Mouse (Mus musculus) layer of hippocampus, adult 9-11 months (tissue): Measurements from ENCODE around the gene Thsd7a.

Experiments
- DNase-seq: peaks from one replicate; pipeline ENCODE4 v3.0.0; 2022

Thsd7a gene

GRCm38 (mm10) chr6:12748787-12749530 lies at the start of gene Thsd7a:
Gene Thsd7a, minus strand, starts transcription at chr6:12749410.
- DNase-seq = peak; percentile 48

GRCm38 (mm10) chr6:12787129-12787528 lies 37.9 kb upstream of the Thsd7a start:
- no peak for DNase-seq

DNA sequence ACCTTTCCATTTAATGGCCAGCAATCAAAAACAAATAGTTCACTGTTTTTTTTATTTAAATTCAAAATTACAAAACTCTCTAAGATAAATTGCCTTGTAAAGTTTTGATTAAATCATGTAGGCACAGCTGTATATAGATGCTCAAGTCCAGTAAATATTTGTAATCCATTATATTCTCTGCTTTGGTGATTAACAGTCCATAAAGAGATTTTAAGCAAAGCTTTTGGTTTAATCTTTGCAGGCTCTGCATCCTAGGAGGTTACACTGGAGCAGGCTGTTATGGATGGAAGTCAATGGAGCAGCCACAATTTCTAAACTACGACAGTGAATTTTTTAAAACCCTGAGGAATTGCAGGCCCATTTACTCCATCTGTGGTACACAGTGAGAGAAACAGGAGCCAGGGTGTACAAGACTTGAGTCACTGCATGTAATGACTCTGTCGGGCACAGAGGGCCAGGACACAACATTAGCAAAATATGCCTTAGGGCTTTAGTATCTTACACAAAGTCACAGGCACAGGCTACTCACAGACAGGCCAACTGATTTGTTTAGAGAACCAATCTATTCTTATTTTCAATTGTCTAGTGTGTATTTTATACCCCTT lies 37.3 kb upstream of the Thsd7a start:
- DNase-seq = no peak

- no peak for DNase-seq
Measured at GRCm38 (mm10) chr6:12784918-12785618, 35.9 kb upstream of the Thsd7a start.

DNA sequence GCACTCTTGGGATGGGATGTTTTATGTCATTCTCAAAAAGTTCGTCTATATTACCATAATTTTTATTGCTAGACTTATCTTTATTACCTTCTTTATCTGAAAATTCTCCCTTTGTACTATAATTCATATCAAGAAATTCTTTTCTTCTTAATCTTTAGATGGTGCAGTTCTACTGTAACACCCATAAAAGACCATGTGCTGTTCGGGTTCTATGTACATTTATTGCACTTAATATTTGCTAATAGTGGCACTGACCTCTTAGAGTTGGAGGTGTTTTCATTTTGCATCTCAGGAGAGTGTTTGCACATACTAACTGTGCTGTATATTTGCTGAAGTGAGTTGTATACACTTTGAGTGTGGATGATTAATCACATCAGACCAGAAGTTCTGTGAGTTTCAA lies 23.6 kb upstream of the Thsd7a start:
- DNase-seq = no peak

DNA sequence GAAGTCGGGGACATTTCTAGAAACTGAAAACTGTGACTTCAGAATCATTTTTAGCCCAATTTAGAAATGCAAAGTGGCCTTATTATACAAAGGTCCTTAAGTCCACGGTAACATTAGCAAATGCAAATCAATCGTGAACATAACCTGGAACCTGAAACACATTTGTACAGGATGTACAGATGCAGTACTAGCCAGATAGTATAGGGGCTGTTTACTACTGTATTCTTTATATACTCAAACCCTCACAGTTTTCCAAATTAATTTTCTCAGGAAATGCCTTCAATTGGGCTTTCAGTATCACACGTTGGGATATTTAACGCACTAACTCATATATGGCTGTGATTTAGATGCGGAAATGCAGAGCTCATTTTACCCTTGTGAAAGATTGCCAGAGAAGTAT lies 16.0 kb upstream of the Thsd7a start:
- DNase-seq = no peak

- no peak for DNase-seq
Measured at GRCm38 (mm10) chr6:12764606-12765005, 15.4 kb upstream of the Thsd7a start.

DNA sequence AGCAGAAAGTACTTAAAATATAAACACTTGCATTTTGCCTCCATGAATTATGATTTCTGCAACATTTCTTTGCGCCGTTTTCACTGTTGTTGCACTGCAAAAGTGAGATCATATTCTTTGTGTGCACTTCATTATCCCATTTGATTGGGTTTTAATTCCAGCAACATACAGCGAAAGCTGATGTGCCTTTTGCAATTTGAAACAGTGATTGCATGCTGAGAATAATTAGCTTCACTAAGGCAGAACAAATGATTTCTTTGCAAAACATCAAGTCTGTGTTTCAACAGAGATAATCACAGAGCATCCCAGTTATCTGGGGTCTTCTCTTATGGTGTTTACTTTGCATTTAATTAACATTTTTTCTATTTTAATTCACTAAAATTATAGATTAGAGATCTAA lies 14.6 kb upstream of the Thsd7a start:
- DNase-seq = no peak

DNA sequence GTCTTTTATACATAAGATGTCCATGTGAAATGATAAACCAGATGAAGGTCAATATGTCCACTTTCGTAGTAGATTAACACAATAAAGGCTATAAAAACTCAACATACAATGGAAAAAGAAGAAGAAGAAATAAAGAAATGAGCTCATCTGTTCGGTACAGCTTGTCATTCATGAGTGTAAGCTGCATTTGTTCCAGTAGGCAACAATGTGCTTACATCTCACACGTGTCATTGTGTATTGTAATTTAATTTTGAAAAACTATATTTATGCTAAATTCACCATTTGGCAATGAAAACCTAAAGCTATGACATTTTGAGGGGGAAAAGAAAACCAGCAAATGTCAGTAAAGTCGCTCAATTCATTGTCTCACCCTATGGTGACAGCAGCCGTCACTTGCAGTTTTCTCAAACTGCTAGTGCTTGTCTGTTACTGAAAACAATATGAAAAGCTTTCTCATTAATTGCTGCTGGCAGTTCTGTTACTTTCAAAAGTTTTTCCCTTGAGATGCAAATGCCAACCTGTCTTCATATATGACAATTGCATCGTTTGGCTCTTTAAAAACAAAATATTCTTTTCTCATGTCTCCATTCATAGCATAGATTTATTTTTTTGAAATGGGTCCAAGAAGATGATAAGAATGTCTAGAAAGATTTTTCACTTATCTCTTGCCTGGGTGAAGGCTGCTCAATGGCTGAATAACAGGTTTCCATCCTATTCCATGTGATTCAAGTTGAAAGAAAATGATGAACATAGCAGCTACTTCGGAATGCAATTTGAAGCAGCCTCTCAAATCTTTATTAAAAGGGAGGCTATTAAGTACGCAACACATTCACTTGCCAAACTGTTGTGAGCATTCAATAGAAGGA lies 10.4 kb upstream of the Thsd7a start:
- no peak for DNase-seq

DNA sequence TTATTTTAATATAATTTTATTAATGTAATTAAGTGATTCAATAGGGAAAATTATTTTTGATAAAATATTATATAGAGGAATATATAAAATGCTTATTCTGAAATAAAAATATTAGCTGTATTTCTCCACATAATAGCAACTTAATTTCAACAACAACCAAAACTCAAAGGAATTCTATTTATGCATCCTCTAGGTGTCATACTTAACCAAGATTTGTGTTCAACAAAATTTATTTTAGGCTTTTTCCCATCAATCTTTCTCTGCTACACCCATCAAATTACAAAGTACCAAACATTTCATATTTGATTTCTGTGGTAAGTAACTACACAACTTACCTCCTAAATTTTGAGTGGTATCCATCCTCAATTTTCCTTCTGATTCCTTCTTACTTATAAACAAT lies 3.1 kb upstream of the Thsd7a start:
- no peak for DNase-seq

- DNase-seq = no peak
Measured at GRCm38 (mm10) chr6:12750441-12750840, 1.2 kb upstream of the Thsd7a start.

GRCm38 (mm10) chr6:12749531-12750210 lies 461 bp upstream of the Thsd7a start:
- DNase-seq = no peak

- no peak for DNase-seq
Measured at GRCm38 (mm10) chr6:12748454-12748786, 790 bp downstream of the Thsd7a start.

GRCm38 (mm10) chr6:12747856-12748450 lies 1.3 kb downstream of the Thsd7a start:
- no peak for DNase-seq

- no peak for DNase-seq
Measured at GRCm38 (mm10) chr6:12742791-12743190, 6.4 kb downstream of the Thsd7a start.

DNA sequence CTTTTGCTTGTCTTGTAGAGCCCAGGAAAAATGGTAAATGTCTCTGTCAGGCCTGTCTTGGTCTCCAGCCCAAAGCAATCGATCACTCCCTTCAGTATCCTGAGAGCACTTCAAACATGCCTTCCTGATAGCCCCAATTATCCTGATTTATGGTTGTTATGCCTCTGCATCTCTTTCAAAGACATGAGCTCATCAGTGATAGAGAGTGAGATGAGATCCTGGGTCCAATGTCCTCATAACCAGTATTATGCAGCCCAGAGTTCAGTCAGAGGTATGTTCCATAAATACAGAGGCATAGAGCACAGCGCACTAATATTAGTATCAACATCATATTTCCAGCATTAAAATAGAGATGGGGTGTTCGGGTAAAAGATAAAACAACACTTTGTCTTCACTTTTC lies 15.3 kb downstream of the Thsd7a start:
- no peak for DNase-seq

GRCm38 (mm10) chr6:12716071-12716470 lies 33.1 kb downstream of the Thsd7a start:
- DNase-seq = no peak

- no peak for DNase-seq
Measured at GRCm38 (mm10) chr6:12712581-12712980, 36.6 kb downstream of the Thsd7a start.

- no peak for DNase-seq
Measured at GRCm38 (mm10) chr6:12702925-12703324, 46.3 kb downstream of the Thsd7a start.

- DNase-seq = no peak
Measured at GRCm38 (mm10) chr6:12699089-12699488, 50.1 kb downstream of the Thsd7a start.

GRCm38 (mm10) chr6:12693689-12694088 lies 55.5 kb downstream of the Thsd7a start:
- DNase-seq = no peak

- DNase-seq = no peak
Measured at GRCm38 (mm10) chr6:12693239-12693638, 56.0 kb downstream of the Thsd7a start.
